Mouse (Mus musculus): ENCODE data around the gene Casc3.
A peak's percentile ranks its signal among the peaks of the same experiment; 100 is the strongest.
"Not testable (repeated sequence)": the region's sequence is repeated elsewhere in the genome, so short reads cannot be mapped to it uniquely, and the experiment has no call there.

The Casc3 gene

GRCm38 (mm10) chr11:98788550-98789218 is 16.0 kb upstream of the Casc3 start:
- DNase-seq (ENCODE audit: extremely low read depth, low read depth, low spot score): peak; percentile 88

GRCm38 (mm10) chr11:98789219-98789807 is 15.4 kb upstream of the Casc3 start:
- no peak for DNase-seq (ENCODE audit: extremely low read depth, low read depth, low spot score)

- DNase-seq (ENCODE audit: extremely low read depth, low read depth, low spot score): no peak
Measured at GRCm38 (mm10) chr11:98789824-98790223, 14.9 kb upstream of the Casc3 start.

- no peak for DNase-seq (ENCODE audit: extremely low read depth, low read depth, low spot score)
Measured at GRCm38 (mm10) chr11:98790631-98791205, 14.0 kb upstream of the Casc3 start.

GRCm38 (mm10) chr11:98791448-98791847 is 13.3 kb upstream of the Casc3 start:
- DNase-seq (ENCODE audit: extremely low read depth, low read depth, low spot score): no peak

- DNase-seq (ENCODE audit: extremely low read depth, low read depth, low spot score): no peak
Measured at GRCm38 (mm10) chr11:98792081-98792480, 12.6 kb upstream of the Casc3 start.

- no peak for DNase-seq (ENCODE audit: extremely low read depth, low read depth, low spot score)
Measured at GRCm38 (mm10) chr11:98794469-98795014, 10.2 kb upstream of the Casc3 start.

- no peak for DNase-seq (ENCODE audit: extremely low read depth, low read depth, low spot score)
Measured at GRCm38 (mm10) chr11:98795015-98795713, 9.5 kb upstream of the Casc3 start, which contains the start of gene Msl1. Msl1 (plus strand) TSS chr11:98795516.

- DNase-seq (ENCODE audit: extremely low read depth, low read depth, low spot score): no peak
Measured at GRCm38 (mm10) chr11:98795714-98796514, 8.8 kb upstream of the Casc3 start.

GRCm38 (mm10) chr11:98796515-98797216 is 8.0 kb upstream of the Casc3 start:
- no peak for DNase-seq (ENCODE audit: extremely low read depth, low read depth, low spot score)

GRCm38 (mm10) chr11:98797306-98797705 is 7.4 kb upstream of the Casc3 start:
- no peak for DNase-seq (ENCODE audit: extremely low read depth, low read depth, low spot score)

- DNase-seq (ENCODE audit: extremely low read depth, low read depth, low spot score): no peak
Measured at GRCm38 (mm10) chr11:98797909-98798308, 6.8 kb upstream of the Casc3 start.

GRCm38 (mm10) chr11:98808417-98808816 is 3.7 kb downstream of the Casc3 start:
- DNase-seq (ENCODE audit: extremely low read depth, low read depth, low spot score): no peak

GRCm38 (mm10) chr11:98809457-98810290 is 5.0 kb downstream of the Casc3 start:
- peak; percentile 59 for DNase-seq (ENCODE audit: extremely low read depth, low read depth, low spot score)

- no peak for DNase-seq (ENCODE audit: extremely low read depth, low read depth, low spot score)
Measured at GRCm38 (mm10) chr11:98810686-98811085, 6.0 kb downstream of the Casc3 start.

GRCm38 (mm10) chr11:98816706-98817239 is 12.1 kb downstream of the Casc3 start:
- DNase-seq (ENCODE audit: extremely low read depth, low read depth, low spot score): no peak

GRCm38 (mm10) chr11:98820968-98821367 is 16.3 kb downstream of the Casc3 start:
- DNase-seq (ENCODE audit: extremely low read depth, low read depth, low spot score): no peak

- not testable (repeated sequence) for DNase-seq (ENCODE audit: extremely low read depth, low read depth, low spot score)
Measured at GRCm38 (mm10) chr11:98826071-98826470, 21.4 kb downstream of the Casc3 start.

GRCm38 (mm10) chr11:98827877-98828276 is 23.2 kb downstream of the Casc3 start:
- no peak for DNase-seq (ENCODE audit: extremely low read depth, low read depth, low spot score)
